Mouse (Mus musculus) embryonic facial prominence, embryonic 11.5 days (tissue): ENCODE results near the gene Cdc42se2. TPM values are rescaled to one million over a fixed set of nuclear protein-coding genes. Genes with fewer than 3 reads are reported as not detected.

Experiments
- ATAC-seq: fragments of 200-750 bp; cut with Nextera tagmentation; replicated peaks from 2 replicates; pipeline ENCODE4 v1.8.0; 2017; ENCODE audit warnings: low read depth; ENCODE audit not compliant: insufficient number of reproducible peaks, low FRiP score, low TSS enrichment
- DNase-seq: peaks from one replicate; pipeline ENCODE4 v3.0.0-alpha.2; 2015; ENCODE audit warnings: low spot score
- H3K27ac ChIP-seq: fragments of 300-500 bp; sonication (generic); replicated peaks from 2 replicates; pipeline ENCODE4 v1.5.1; 2014; ENCODE audit warnings: mild to moderate bottlenecking, low read depth, low read length, control low read depth
- H3K27me3 ChIP-seq: fragments of 300-500 bp; sonication (generic); 2 replicates; pipeline ENCODE4 v1.6.1; 2014; ENCODE audit warnings: mild to moderate bottlenecking, low read length, moderate library complexity, mixed read lengths; ENCODE audit not compliant: control insufficient read depth, insufficient read depth
- H3K36me3 ChIP-seq: fragments of 300-500 bp; sonication (generic); replicated peaks from 2 replicates; pipeline ENCODE4 v1.6.1; 2014; ENCODE audit warnings: low read depth, mild to moderate bottlenecking, low read length, moderate library complexity, mixed read lengths; ENCODE audit not compliant: control insufficient read depth, insufficient read depth
- H3K4me1 ChIP-seq: fragments of 300-500 bp; sonication (generic); 2 replicates; pipeline ENCODE4 v1.6.1; 2014; ENCODE audit warnings: low read length, mixed read lengths; ENCODE audit not compliant: control insufficient read depth, insufficient read depth
- H3K4me2 ChIP-seq: fragments of 300-500 bp; sonication (generic); 2 replicates; pipeline ENCODE4 v1.6.1; 2014; ENCODE audit warnings: low read depth, mild to moderate bottlenecking, control low read depth, low read length, moderate library complexity
- H3K4me3 ChIP-seq: fragments of 300-500 bp; sonication (generic); 2 replicates; pipeline ENCODE4 v1.5.1; 2014; ENCODE audit warnings: low read depth, low read length, control low read depth
- H3K9ac ChIP-seq: fragments of 300-500 bp; sonication (generic); replicated peaks from 2 replicates; pipeline ENCODE4 v1.6.1; 2014; ENCODE audit warnings: mild to moderate bottlenecking, control low read depth, low read length
- H3K9me3 ChIP-seq: fragments of 300-500 bp; sonication (generic); replicated peaks from 2 replicates; pipeline ENCODE4 v1.6.1; 2016; ENCODE audit warnings: mild to moderate bottlenecking, low read length, inconsistent platforms, mixed read lengths; ENCODE audit not compliant: control insufficient read depth
- WGBS: fragments of 180-500 bp; shearing (Covaris S2); extraction: QIAGEN DNeasy Blood & Tissue Kit; methylation state at CpG from one replicate; pipeline ENCODE4 v1.1.7; 2014; 5-methylcytosine and 5-hydroxymethylcytosine counted together
- polyA plus RNA-seq: library from polyadenylated mRNA; unstranded; fragments of >200 nt; fragmentation: Nextera tagmentation; extraction: Ambion mirVana; gene quantifications from 2 replicates; pipeline ENCODE4 v1.2.1, GENCODE M21; 2014

Gene Cdc42se2
- polyA plus RNA-seq, 1 experiment from 2014 or later, result 150 TPM

DNA sequence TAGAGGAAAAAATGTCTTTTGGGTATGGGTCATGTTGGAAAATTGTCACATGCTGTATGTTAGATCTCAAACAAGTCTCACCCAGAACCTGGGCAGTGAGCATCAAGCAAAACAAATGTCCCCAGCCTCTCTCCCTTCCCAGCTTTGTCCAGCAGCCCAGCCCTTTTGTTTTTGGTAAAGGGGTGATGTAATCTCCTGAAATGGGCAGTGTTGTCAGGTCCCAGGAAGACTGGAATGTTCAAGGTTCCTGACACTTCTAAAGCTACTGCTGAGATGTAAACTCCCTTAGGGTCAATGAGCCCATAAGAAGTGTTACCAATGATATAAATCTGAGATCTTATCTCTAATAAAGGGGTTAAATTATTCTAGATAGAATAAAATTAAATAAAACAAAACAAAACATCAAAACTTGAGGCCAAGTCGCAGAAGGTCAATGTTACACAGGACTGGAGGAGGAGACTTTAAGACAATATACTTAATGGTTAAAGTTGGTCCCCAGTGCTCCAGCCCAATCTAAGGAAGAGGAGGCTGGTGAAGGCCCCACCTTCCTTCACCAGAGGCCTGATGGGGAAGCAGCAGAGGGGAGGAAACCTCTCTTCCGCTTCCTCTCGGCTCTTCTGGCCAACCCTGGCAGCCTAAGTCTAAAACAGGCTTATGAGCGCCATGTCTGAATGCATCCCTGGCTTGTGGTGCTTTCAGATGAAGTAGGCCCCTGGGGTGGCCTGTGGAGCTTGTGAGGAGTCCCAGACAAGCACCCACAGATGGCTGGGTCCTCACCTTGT, 76.8 kb downstream of the Cdc42se2 start:
- H3K36me3 ChIP-seq, result no peaks in the 10 kb centered on the region; the same call in 1 of the 2 replicates
- no peaks in the 10 kb centered on the region for H3K9me3 ChIP-seq
- H3K4me2 ChIP-seq, result no peak overlapping the region
- H3K4me3 ChIP-seq, result no peak overlapping the region
- H3K4me1 ChIP-seq, result no peaks in the 10 kb centered on the region
- WGBS, result 88% methylated on average over 4 of the region's 4 CpGs
- no peaks in the 10 kb centered on the region for H3K27me3 ChIP-seq
- no peak overlapping the region for H3K27ac ChIP-seq
- DNase-seq (no peak), ATAC-seq (no peak)
- H3K9ac ChIP-seq, result no peak overlapping the region

DNA sequence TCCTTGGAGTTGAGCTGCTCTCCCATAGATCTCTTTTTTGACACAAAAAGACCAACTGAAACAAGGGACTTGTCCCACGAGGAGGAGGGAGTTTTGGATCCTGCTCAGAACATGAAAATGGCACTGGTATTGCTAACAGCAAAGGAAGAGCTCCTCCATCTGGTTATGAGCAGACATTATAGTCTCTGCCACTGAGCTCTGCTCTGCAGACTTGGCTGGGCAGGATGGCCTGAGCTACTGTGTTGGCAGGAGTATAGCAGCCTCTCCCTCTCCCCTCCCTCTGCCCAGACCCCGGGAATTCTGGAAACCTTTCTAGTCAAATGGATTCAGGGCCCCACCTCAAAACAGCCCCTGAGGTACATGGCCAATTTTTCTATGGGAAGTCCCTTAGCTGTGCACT, 77.8 kb downstream of the Cdc42se2 start:
- WGBS, result 74% methylated on average over 2 of the region's 2 CpGs
- Histone ChIP-seq H3K4me3 (no peak overlapping the region), H3K4me1 (no peaks in the 10 kb centered on the region), H3K9me3 (no peaks in the 10 kb centered on the region), H3K4me2 (no peak overlapping the region), H3K27me3 (no peaks in the 10 kb centered on the region), H3K36me3 (no peaks in the 10 kb centered on the region), H3K27ac (no peak overlapping the region), H3K9ac (no peak overlapping the region)
- ATAC-seq (no peak), DNase-seq (no peak)

DNA sequence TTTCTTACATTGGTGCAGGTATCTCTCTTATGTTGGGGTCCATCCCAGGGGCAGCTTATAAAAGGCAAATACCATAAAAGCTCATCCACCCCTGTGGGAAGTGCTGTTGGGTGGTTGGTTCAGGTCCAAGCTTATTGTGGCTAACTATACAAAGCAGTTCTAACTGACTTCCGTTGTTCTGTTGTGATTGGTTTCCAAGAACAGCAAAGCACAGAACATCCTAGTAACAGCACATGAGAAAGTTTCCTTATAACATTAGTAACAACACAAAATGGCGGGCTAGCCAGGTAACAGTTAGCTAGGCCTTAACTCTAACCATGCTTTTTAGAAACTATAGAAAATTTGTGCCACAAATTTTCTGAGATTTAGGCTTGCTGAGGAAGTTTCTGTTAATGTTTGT, 79.3 kb downstream of the Cdc42se2 start:
- Histone ChIP-seq H3K36me3 (no peaks in the 10 kb centered on the region), H3K4me2 (no peak overlapping the region), H3K4me1 (no peaks in the 10 kb centered on the region), H3K9me3 (no peaks in the 10 kb centered on the region), H3K4me3 (no peak overlapping the region), H3K9ac (no peak overlapping the region), H3K27ac (no peak overlapping the region), H3K27me3 (no peaks in the 10 kb centered on the region)
- DNase-seq, result no peak
- 94% methylated on average over 2 of the region's 2 CpGs for WGBS
- no peak for ATAC-seq

DNA sequence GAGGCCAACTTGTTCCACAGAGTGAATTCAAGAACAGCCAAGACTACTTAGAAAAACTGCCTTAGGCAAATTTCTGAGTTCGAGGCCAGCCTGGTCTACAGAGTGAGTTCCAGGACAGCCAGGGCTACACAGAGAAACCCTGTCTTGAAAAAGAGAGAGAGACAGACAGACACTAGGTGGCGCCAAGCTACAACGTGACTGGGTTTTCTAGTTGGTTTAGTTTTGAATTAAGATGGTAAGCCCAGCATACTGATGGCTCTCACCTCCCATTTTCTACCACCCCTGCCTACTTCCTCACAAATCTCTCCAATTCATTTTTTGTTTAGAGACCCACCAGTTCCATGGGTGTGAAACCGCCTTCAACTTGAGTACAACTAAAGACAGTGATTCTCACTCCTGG, 84.2 kb downstream of the Cdc42se2 start:
- Histone ChIP-seq H3K4me1 (no peaks in the 10 kb centered on the region), H3K9ac (no peak overlapping the region), H3K9me3 (no peaks in the 10 kb centered on the region), H3K4me2 (no peak overlapping the region), H3K27me3 (no peaks in the 10 kb centered on the region), H3K4me3 (no peak overlapping the region), H3K27ac (no peak overlapping the region), H3K36me3 (no peaks in the 10 kb centered on the region)
- DNase-seq, result peak; percentile 77
- ATAC-seq, result no peak
- WGBS, result 32% methylated on average over 4 of the region's 4 CpGs

DNA sequence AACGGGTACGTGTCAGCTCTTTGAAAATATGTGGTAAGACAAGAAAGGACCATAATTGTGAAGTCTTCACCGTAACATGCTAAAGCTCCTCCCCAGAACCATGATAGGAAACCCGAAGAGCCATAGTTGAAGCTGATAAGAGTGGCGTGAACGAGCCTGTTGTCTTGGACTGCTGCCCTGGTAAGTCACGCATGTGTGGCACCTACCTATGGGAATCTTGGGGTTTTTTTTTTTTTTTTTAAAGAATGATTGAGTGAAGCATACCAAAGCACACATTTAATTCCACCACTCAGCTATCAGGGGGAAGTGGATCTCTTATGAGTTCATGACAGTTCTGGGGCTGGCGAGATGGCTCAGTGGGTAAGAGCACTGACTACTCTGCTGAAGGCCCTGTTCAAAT, 85.6 kb downstream of the Cdc42se2 start:
- no peak overlapping the region for H3K4me3 ChIP-seq
- no peaks in the 10 kb centered on the region for H3K4me1 ChIP-seq
- H3K9ac ChIP-seq, result no peak overlapping the region
- H3K4me2 ChIP-seq, result no peak overlapping the region
- ATAC-seq, result no peak
- no peaks in the 10 kb centered on the region for H3K36me3 ChIP-seq
- WGBS, result 93% methylated on average over 8 of the region's 8 CpGs
- no peak overlapping the region for H3K27ac ChIP-seq
- no peaks in the 10 kb centered on the region for H3K27me3 ChIP-seq
- no peaks in the 10 kb centered on the region for H3K9me3 ChIP-seq
- no peak for DNase-seq

DNA sequence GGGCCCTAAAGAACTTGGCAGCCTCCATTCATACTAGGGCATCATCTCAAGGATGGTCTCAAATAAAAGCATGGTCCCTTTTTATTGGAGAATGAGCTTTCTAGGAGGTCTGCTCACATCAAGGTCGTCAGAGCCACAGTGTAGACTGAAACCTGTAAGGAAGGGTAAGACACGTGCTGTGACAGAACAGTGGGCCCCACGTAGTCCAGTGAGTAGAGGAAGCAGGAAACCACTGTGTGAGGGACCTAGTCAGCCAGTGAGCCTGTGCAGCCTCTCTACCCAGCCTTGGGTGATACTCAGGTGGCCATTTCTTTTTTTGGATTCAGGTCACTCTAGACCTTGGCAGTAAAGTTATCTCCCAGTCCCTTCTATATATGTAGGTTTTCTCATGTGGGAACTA, 87.5 kb downstream of the Cdc42se2 start:
- H3K9me3 ChIP-seq, result no peaks in the 10 kb centered on the region
- no peaks in the 10 kb centered on the region for H3K27me3 ChIP-seq
- no peak overlapping the region for H3K4me2 ChIP-seq
- H3K4me3 ChIP-seq, result no peak overlapping the region
- ATAC-seq (no peak), DNase-seq (no peak)
- no peaks in the 10 kb centered on the region for H3K36me3 ChIP-seq
- WGBS, result 82% methylated on average over 3 of the region's 3 CpGs
- H3K27ac ChIP-seq, result no peak overlapping the region
- no peak overlapping the region for H3K9ac ChIP-seq
- no peaks in the 10 kb centered on the region for H3K4me1 ChIP-seq

DNA sequence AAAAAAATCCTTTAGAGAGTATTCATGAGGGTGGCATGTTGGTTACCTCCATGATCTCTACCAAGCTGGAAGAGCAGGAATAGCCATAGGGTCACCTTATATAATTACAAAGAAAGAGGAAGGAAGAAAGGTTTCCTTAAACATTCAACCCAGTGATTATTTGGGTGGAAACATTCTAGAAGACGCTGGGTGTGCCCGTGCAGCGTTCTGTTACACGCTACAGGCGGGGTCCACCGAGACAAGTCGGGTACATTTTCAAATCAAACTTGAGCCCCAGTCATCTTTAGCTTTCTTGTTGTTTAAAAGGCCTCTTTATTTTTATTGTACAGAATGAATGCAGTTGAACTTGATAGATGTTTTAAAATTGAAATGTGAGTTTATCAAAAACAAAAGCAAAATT, 88.8 kb downstream of the Cdc42se2 start:
- ATAC-seq (no peak), DNase-seq (no peak)
- Histone ChIP-seq H3K4me1 (no peaks in the 10 kb centered on the region), H3K9ac (no peak overlapping the region), H3K9me3 (no peaks in the 10 kb centered on the region), H3K36me3 (peaks cover 3% of the 10 kb centered on the region; the same call in 1 of the 2 replicates), H3K27me3 (no peaks in the 10 kb centered on the region), H3K27ac (no peak overlapping the region), H3K4me3 (no peak overlapping the region), H3K4me2 (no peak overlapping the region)
- 91% methylated on average over 7 of the region's 7 CpGs for whole genome bisulfite sequencing

DNA sequence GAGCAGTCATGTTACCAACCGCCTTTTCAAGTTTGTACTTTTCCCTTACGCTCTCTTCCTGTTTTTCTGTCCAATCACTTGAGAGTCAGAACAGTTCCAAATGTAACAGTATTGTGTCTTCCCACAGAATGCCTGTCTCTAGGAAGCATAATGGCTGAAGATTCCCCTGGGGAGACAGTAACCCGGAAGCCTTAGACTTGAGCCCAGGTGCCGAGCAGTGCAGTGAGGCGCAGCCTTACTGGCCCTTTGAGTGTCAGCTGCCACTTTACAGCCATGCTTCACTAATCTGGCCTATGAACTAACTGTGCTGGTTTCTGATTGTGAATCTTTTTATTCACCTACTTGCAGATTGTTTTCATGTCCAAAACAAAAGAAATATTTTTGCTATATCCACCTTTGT, 89.9 kb downstream of the Cdc42se2 start:
- Histone ChIP-seq H3K4me3 (no peak overlapping the region), H3K9ac (no peak overlapping the region), H3K4me2 (no peak overlapping the region), H3K36me3 (peaks cover 3% of the 10 kb centered on the region; the same call in 1 of the 2 replicates), H3K27me3 (no peaks in the 10 kb centered on the region), H3K9me3 (no peaks in the 10 kb centered on the region), H3K4me1 (no peaks in the 10 kb centered on the region), H3K27ac (no peak overlapping the region)
- whole genome bisulfite sequencing, result 88% methylated on average over 5 of the region's 5 CpGs
- DNase-seq, result no peak
- ATAC-seq, result no peak
